Mouse (Mus musculus) gastrocnemius, adult 18-20 months (tissue): ENCODE data around the gene Ctns. TPM values are rescaled to one million over a fixed set of nuclear protein-coding genes. Genes with fewer than 3 reads are reported as not detected.

ENCODE experiments used
- DNase-seq: peaks from one replicate; pipeline ENCODE4 v3.0.0; 2021; ENCODE audit warnings: low spot score
- total RNA-seq, 2 experiments: library from RNA; stranded (reverse); gene quantifications; 2 replicates each; pipeline ENCODE4 v1.2.3; 2021

The Ctns gene
- total RNA-seq, 2 experiments from 2014 or later, result 4.4 to 5.7 TPM

GRCm38 (mm10) chr11:73146026-73146974 is 52.5 kb downstream of the Ctns start:
- peak; percentile 66 for DNase-seq

DNA sequence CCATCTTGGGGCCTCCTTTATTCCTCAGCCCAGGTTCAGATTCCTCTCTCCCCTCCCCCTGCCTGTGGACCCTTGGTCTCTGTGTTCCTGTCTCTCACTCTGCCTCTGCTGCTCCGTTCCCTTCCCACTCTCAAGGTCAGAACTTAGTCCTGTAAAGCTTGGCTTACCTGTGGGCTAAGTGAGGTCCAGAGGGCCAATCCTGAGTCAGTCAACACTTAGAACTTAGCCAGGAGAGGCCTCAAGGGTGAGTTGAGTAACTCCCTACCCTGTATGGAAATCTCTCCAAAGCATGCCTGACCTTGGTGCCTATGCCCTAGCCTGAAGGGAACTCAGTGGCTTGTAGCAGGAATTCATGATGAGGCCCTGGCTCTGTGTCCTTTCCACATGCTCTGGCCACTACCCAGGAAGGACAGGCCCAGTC is 54.6 kb downstream of the Ctns start:
- peak; percentile 24 for DNase-seq

DNA sequence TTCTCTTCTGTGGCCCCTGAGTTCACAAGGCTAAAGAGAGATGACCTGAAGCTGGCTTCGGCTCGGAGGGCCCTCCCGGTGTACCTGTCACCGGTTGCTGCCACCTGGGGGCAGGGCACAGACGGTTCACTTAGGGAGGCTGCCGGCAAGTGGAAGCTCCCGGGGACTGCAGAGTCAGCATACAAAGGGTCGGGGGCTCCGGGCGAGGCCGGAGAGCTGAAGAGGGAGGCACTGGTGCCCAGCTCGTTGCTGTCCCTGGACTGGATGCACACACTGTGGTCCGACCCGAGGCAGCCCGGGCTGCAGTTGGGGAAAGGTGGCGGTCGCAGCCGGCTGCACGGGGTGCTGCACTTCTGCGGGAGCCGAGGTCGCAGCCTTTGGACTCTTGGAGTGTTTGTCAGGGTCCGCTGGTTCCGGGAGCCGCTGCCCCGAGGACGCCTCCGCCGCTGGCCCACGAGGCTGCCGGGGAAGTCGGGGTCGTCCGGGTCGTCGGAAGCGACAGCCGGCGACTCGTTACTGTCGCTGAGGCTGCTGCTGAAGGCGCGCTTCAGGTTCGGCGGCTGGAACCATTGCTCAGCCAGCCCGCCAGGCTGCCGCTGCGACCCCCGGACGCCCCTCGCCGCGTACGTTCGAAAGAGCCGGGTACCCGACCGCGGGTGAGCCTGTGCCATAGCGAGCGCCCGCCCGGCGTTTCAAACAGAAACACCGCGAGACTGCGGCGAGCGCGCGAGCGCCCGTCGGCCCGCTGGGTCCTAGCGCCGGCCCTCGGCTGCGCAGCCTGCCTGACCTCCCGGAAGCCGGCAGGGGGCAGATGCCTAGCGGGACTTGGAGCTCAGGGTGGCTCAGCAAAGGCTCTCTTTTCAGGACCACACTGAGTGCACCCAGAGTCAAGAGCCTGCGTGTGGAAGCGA is 61.0 kb downstream of the Ctns start, which contains the start of gene Haspin:
Gene Haspin (minus strand): TSS at position 704 of the 911 bp plus-strand sequence.
- DNase-seq, result peak; percentile 91

- DNase-seq, result no peak
Observed at GRCm38 (mm10) chr11:73137116-73137515, 61.7 kb downstream of the Ctns start.

GRCm38 (mm10) chr11:73136587-73136986 is 62.3 kb downstream of the Ctns start:
- no peak for DNase-seq

DNA sequence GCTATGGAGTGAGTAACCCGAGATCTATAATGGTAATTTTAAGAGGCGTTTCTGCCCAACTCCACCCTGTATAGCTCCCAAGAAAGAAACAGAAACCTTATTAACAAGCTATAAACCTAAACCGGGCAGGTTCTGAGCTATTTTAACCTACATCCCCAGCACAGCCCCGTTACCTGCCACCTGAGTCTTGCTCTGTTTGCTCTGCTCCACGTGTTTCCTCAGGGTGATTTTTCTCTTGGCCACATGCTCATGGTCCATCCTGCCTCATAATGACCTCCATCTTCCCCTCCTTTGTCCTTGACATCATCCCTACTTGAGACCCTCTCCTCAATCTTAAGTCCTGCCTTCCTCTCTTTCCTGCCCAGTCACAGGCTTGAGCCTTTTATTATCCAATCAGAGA is 64.6 kb downstream of the Ctns start:
- no peak for DNase-seq

Other genes with a start within 250 kb of the Ctns start
- 1 to 10 TPM; 4.3 to 6.0 TPM for gene Atp2a3, start 237.9 kb downstream of the Ctns start, total RNA-seq
- under 1 TPM; 0.62 to 0.78 TPM for gene P2rx1, start 199.9 kb downstream of the Ctns start, total RNA-seq
- gene Camkk1, start 180.0 kb downstream of the Ctns start, total RNA-seq, result under 1 TPM; 0.55 to 0.64 TPM
- 1 to 10 TPM; 2.3 to 2.4 TPM for gene Ncbp3, start 151.3 kb downstream of the Ctns start, total RNA-seq
- under 1 TPM in 1 of 2 experiments, not detected in 1; 0.12 TPM for gene Itgae, start 108.5 kb downstream of the Ctns start, total RNA-seq
- gene Haspin, start 60.7 kb downstream of the Ctns start, total RNA-seq, result under 1 TPM in 1 of 2 experiments, not detected in 1; 0.12 TPM
- gene P2rx5, start 38.6 kb downstream of the Ctns start, total RNA-seq, result 1 to 10 TPM; 8.1 to 8.4 TPM
- 10 to 100 TPM; 84.7 to 88.1 TPM for gene Emc6, start 22.0 kb downstream of the Ctns start, total RNA-seq
- 10 to 100 TPM in 1 of 2 experiments, 1 to 10 TPM in 1; 7.8 to 12.0 TPM for gene Tax1bp3, start 22.0 kb downstream of the Ctns start, total RNA-seq
- gene Shpk, start 418 bp upstream of the Ctns start, total RNA-seq, result under 1 TPM; 0.39 to 0.40 TPM
- under 1 TPM; 0.09 to 0.24 TPM for gene Trpv1, start 35.2 kb upstream of the Ctns start, total RNA-seq
- not detected for gene Trpv3, start 68.3 kb upstream of the Ctns start, total RNA-seq
- gene Aspa, start 130.6 kb upstream of the Ctns start, total RNA-seq, result 1 to 10 TPM; 3.9 to 5.4 TPM
- not detected for gene Gm49340, start 130.7 kb upstream of the Ctns start, total RNA-seq
- gene Spata22, start 130.7 kb upstream of the Ctns start, total RNA-seq, result not detected
- not detected for gene Olfr20, start 151.7 kb upstream of the Ctns start, total RNA-seq
- gene Olfr376, start 172.2 kb upstream of the Ctns start, total RNA-seq, result not detected
- not detected for gene Olfr1, start 200.6 kb upstream of the Ctns start, total RNA-seq
- gene Olfr378, start 229.4 kb upstream of the Ctns start, total RNA-seq, result not detected